Mouse (Mus musculus): ENCODE results near the gene Smyd5. TPM values are rescaled to one million over a fixed set of nuclear protein-coding genes. Genes with fewer than 3 reads are reported as not detected.

Smyd5 gene
- polyA plus RNA-seq, 1 experiment from 2014 or later, result 81.8 TPM

- no peak for DNase-seq (ENCODE audit: low spot score)
- H3K27me3 ChIP-seq (ENCODE audit: insufficient read depth, poor library complexity, severe bottlenecking), result peaks cover 92% of the 10 kb centered on the region
These were observed 52.3 kb downstream of the Smyd5 start for GRCm38 (mm10) chr6:85483843-85484721.

GRCm38 (mm10) chr6:85485738-85486137 lies 53.9 kb downstream of the Smyd5 start:
- Histone ChIP-seq H3K4me1 (peaks cover 15% of the 10 kb centered on the region), H3K27me3 (ENCODE audit: insufficient read depth, poor library complexity, severe bottlenecking) (peaks cover 78% of the 10 kb centered on the region), H3K36me3 (no peaks in the 10 kb centered on the region), H3K4me3 (no peak overlapping the region), H3K27ac (no peak overlapping the region), H3K9me3 (no peaks in the 10 kb centered on the region)
- WGBS, result 74% methylated on average over 2 of the region's 2 CpGs
- DNase-seq (ENCODE audit: low spot score), result no peak

More at GRCm38 (mm10) chr6:85483843-85484721, 52.3 kb downstream of the Smyd5 start:
- WGBS, result 3% methylated on average over 92 of the region's 92 CpGs
- Histone ChIP-seq H3K27ac (no peak overlapping the region), H3K36me3 (no peaks in the 10 kb centered on the region), H3K4me1 (peaks cover 15% of the 10 kb centered on the region), H3K9me3 (no peaks in the 10 kb centered on the region), H3K4me3 (peak overlapping the region; percentile 50)

GRCm38 (mm10) chr6:85488510-85488909 lies 56.7 kb downstream of the Smyd5 start:
- no peak overlapping the region for H3K4me3 ChIP-seq
- no peak for DNase-seq (ENCODE audit: low spot score)
- no peak overlapping the region for H3K27ac ChIP-seq
- WGBS, result 73% methylated on average over 4 of the region's 4 CpGs
- H3K4me1 ChIP-seq, result peaks cover 15% of the 10 kb centered on the region
- H3K9me3 ChIP-seq, result no peaks in the 10 kb centered on the region
- H3K27me3 ChIP-seq (ENCODE audit: insufficient read depth, poor library complexity, severe bottlenecking), result peaks cover 51% of the 10 kb centered on the region
- no peaks in the 10 kb centered on the region for H3K36me3 ChIP-seq

GRCm38 (mm10) chr6:85489717-85490116 lies 57.9 kb downstream of the Smyd5 start:
- no peak overlapping the region for H3K27ac ChIP-seq
- no peak overlapping the region for H3K4me3 ChIP-seq
- no peak for DNase-seq (ENCODE audit: low spot score)
- H3K9me3 ChIP-seq, result no peaks in the 10 kb centered on the region
- 0 out of 2 replicates have a peak, but pooled peaks cover 4% of the 10 kb centered on the region for H3K4me1 ChIP-seq
- 70% methylated on average over 3 of the region's 3 CpGs for WGBS
- peaks cover 39% of the 10 kb centered on the region for H3K27me3 ChIP-seq (ENCODE audit: insufficient read depth, poor library complexity, severe bottlenecking)
- no peaks in the 10 kb centered on the region for H3K36me3 ChIP-seq

- Histone ChIP-seq H3K36me3 (no peaks in the 10 kb centered on the region), H3K9me3 (no peaks in the 10 kb centered on the region), H3K4me3 (no peak overlapping the region), H3K4me1 (0 out of 2 replicates have a peak, but pooled peaks cover 4% of the 10 kb centered on the region), H3K27ac (no peak overlapping the region), H3K27me3 (ENCODE audit: insufficient read depth, poor library complexity, severe bottlenecking) (peaks cover 33% of the 10 kb centered on the region)
- 85% methylated on average over 4 of the region's 4 CpGs for WGBS
- no peak for DNase-seq (ENCODE audit: low spot score)
These were observed 58.5 kb downstream of the Smyd5 start for GRCm38 (mm10) chr6:85490252-85490651.

GRCm38 (mm10) chr6:85491606-85492005 lies 59.8 kb downstream of the Smyd5 start:
- Histone ChIP-seq H3K36me3 (no peaks in the 10 kb centered on the region), H3K27ac (no peak overlapping the region), H3K9me3 (no peaks in the 10 kb centered on the region), H3K4me3 (no peak overlapping the region), H3K27me3 (ENCODE audit: insufficient read depth, poor library complexity, severe bottlenecking) (peaks cover 24% of the 10 kb centered on the region), H3K4me1 (0 out of 2 replicates have a peak, but pooled peaks cover 4% of the 10 kb centered on the region)
- 75% methylated on average over 3 of the region's 3 CpGs for WGBS
- DNase-seq (ENCODE audit: low spot score), result no peak

Other genes starting within 250 kb of the Smyd5 start
- 0.15 and 0.85 TPM in 2 replicates for gene Emx1, start 244.6 kb upstream of the Smyd5 start, polyA plus RNA-seq (2016; fragmentation: Nextera tagmentation; extraction: Ambion mirVana)
- 4.5 and 5.8 TPM in 2 replicates for gene Sfxn5, start 98.6 kb upstream of the Smyd5 start, polyA plus RNA-seq (2016; fragmentation: Nextera tagmentation; extraction: Ambion mirVana)
- gene Rab11fip5, start 57.4 kb upstream of the Smyd5 start, polyA plus RNA-seq (2016; fragmentation: Nextera tagmentation; extraction: Ambion mirVana), result 9.0 and 23.0 TPM in 2 replicates
- not detected in 2 replicates for gene Noto, start 8.1 kb upstream of the Smyd5 start, polyA plus RNA-seq (2016; fragmentation: Nextera tagmentation; extraction: Ambion mirVana)
- 563 and 665 TPM in 2 replicates for gene Cct7, start 19.5 kb downstream of the Smyd5 start, polyA plus RNA-seq (2016; fragmentation: Nextera tagmentation; extraction: Ambion mirVana)
- 38.9 and 48.2 TPM in 2 replicates for gene Pradc1, start 20.0 kb downstream of the Smyd5 start, polyA plus RNA-seq (2016; fragmentation: Nextera tagmentation; extraction: Ambion mirVana)
- 0.04 and 0.13 TPM in 2 replicates for gene Fbxo41, start 71.0 kb downstream of the Smyd5 start, polyA plus RNA-seq (2016; fragmentation: Nextera tagmentation; extraction: Ambion mirVana)
- gene Egr4, start 81.6 kb downstream of the Smyd5 start, polyA plus RNA-seq (2016; fragmentation: Nextera tagmentation; extraction: Ambion mirVana), result not detected in 2 replicates
- 4.4 and 5.5 TPM in 2 replicates for gene Alms1, start 155.5 kb downstream of the Smyd5 start, polyA plus RNA-seq (2016; fragmentation: Nextera tagmentation; extraction: Ambion mirVana)

Measured in heart, embryonic 10.5 days (tissue).